Mouse (Mus musculus) heart, embryonic 10.5 days (tissue): ENCODE measurements around the gene Il11ra1. TPM values are rescaled to one million over a fixed set of nuclear protein-coding genes. Genes with fewer than 3 reads are reported as not detected.

Source experiments
- DNase-seq: peaks from one replicate; pipeline ENCODE4 v3.0.0-alpha.2; 2017; ENCODE audit warnings: low spot score
- H3K27ac ChIP-seq: fragments of 300-500 bp; sonication (generic); 2 replicates; pipeline ENCODE4 v1.5.1; 2016; ENCODE audit warnings: mild to moderate bottlenecking
- H3K27me3 ChIP-seq: fragments of 300-500 bp; sonication (generic); 2 replicates; pipeline ENCODE4 v1.6.1; 2016; ENCODE audit warnings: mild to moderate bottlenecking; ENCODE audit not compliant: poor library complexity, insufficient read depth, severe bottlenecking
- H3K36me3 ChIP-seq: fragments of 300-500 bp; sonication (generic); 2 replicates; pipeline ENCODE4 v1.6.1; 2016; ENCODE audit warnings: mild to moderate bottlenecking, moderate library complexity
- H3K4me1 ChIP-seq: fragments of 300-500 bp; sonication (generic); 2 replicates; pipeline ENCODE4 v1.6.1; 2016; ENCODE audit warnings: mild to moderate bottlenecking
- H3K4me3 ChIP-seq: fragments of 300-500 bp; sonication (generic); 2 replicates; pipeline ENCODE4 v1.5.1; 2016; ENCODE audit warnings: mild to moderate bottlenecking, moderate library complexity
- H3K9me3 ChIP-seq: fragments of 300-500 bp; sonication (generic); 2 replicates; pipeline ENCODE4 v1.6.1; 2016; ENCODE audit warnings: mild to moderate bottlenecking, moderate library complexity
- WGBS: fragments of 180-500 bp; shearing (Covaris S2); methylation state at CpG from one replicate; pipeline ENCODE4 v1.1.7; 2016; 5-methylcytosine and 5-hydroxymethylcytosine counted together
- polyA plus RNA-seq: library from polyadenylated mRNA; unstranded; fragments of >200 nt; fragmentation: Nextera tagmentation; extraction: Ambion mirVana; gene quantifications from 2 replicates; pipeline ENCODE4 v1.2.1, GENCODE M21; 2016

The Il11ra1 gene
- polyA plus RNA-seq, 1 experiment from 2014 or later, result 144 TPM

DNA sequence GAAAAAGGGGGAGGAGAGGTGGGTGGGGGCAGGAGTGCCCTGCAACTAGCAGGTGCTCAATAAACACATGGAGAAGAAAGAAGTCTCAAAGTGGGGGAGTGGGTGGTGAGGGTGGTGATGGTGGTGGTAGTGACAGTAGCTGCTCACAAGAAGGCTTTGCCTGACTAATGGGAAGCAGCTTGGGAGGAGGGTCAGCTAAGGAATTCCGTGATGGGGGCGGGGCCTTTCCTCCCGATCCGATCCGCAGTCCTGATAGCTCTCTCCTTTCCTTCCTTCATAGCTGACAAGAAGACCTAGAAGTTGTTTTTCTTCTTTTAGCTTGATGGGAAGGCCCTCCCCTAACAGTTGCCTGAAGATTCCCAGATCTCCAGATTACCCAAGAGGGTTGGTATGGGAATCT is 4.9 kb downstream of the Il11ra1 start:
- Histone ChIP-seq H3K9me3 (no peaks in the 10 kb centered on the region), H3K4me3 (no peak overlapping the region), H3K4me1 (peaks cover 28% of the 10 kb centered on the region), H3K36me3 (no peaks in the 10 kb centered on the region), H3K27ac (no peak overlapping the region), H3K27me3 (peaks cover 49% of the 10 kb centered on the region)
- 0% methylated on average over 5 of the region's 5 CpGs for WGBS
- DNase-seq, result no peak

DNA sequence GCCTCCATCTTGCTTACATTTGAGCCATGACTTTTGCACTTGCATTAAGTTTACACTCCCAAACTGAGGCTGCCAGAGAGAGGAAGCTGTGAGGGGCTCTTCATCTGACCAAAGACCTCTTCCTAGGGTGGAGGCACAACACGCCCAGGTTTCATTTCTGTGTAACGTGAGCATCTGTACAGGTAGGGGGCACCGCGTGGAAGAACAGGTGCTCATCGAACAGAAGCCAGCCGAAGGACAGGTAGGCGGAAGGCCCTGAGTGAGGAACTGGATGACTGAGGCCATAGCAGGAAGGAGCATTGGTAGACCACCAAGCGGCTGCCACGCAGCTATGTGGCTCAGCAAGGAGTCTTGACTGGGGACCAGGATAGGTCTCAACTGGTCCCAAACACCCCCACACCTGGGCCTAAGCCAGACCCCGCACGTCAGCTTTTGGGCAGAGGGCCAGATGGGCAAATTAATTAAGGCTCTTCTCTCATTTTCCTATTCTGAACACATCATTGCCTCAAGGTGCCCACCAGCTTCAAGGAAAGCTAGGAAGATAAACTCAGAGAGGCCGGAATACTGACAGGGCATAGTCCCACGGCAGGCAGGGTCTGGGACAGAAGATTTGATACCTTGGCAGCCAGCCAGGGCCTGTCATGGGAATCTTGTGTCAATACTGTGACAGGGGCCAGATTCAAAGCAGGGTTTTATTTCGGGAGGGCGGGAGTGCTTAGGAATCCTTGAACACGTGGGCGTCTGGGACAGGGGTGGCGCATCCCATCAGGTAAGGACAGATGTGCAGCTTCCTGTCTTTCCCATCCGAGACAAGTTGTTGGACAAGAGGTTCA is 6.3 kb downstream of the Il11ra1 start:
- Histone ChIP-seq H3K9me3 (no peaks in the 10 kb centered on the region), H3K27me3 (peaks cover 49% of the 10 kb centered on the region), H3K27ac (no peak overlapping the region), H3K4me1 (peaks cover 28% of the 10 kb centered on the region), H3K4me3 (0 out of 2 replicates have a peak overlapping the region, but pooled peaks have one; percentile 22), H3K36me3 (peaks cover 5% of the 10 kb centered on the region; the same call in 1 of the 2 replicates)
- WGBS, result 64% methylated on average over 19 of the region's 19 CpGs
- no peak for DNase-seq

DNA sequence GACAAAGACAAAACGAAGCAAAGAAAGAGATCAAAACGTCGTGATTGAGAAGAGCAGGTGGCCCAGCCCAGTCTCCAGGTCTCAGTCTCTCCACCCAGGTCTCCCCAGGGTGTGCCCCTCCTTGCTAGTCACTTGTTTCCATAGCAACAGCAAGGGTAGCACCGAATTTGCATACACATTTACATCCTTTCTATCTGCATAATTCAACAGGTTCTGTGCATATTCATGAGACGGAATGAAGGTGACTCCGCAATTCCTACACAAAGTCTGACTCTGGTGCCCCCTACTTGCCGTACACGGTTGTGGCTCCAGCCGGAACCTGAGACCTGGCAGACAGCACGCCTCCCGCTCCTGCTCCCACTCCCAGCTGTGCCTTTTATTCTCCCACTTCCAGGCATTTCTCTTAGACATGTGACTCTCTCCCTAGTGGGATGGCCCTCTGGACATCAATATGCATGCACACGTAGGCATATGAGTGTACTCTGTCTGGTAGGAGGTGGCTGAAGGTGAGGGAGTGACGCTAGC is 7.3 kb downstream of the Il11ra1 start:
- Histone ChIP-seq H3K27me3 (peaks cover 49% of the 10 kb centered on the region), H3K36me3 (peaks cover 14% of the 10 kb centered on the region), H3K4me1 (peaks cover 34% of the 10 kb centered on the region), H3K4me3 (peak overlapping the region; percentile 22), H3K9me3 (no peaks in the 10 kb centered on the region), H3K27ac (no peak overlapping the region)
- peak; percentile 85 for DNase-seq
- 3% methylated on average over 13 of the region's 13 CpGs for WGBS

DNA sequence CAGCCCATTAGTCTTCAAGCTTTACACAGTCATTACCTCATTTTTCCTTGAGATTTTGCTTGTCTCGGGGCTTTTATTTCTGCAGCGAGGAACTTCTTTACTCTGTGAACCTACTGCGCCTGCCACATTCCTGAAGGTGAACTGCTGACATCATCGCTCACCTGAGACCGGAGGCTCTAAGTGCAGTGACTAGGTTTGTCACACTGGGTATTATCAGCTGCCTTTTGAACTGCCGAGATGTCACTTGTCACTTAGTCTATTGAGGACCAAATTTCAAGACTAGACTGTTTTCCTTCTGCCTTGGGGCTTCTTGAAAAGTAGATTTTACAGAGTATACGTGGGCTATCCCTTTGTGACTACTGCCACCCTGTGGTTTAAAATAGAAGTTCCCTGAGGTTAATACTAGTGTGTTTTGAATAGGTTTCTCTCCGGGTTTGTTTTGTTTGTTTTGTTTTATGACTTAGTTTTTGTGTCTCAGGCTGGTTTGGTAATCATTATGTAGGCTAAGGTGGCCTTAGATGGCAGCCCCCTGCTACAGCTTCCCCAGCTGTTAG is 8.5 kb downstream of the Il11ra1 start:
- no peak for DNase-seq

DNA sequence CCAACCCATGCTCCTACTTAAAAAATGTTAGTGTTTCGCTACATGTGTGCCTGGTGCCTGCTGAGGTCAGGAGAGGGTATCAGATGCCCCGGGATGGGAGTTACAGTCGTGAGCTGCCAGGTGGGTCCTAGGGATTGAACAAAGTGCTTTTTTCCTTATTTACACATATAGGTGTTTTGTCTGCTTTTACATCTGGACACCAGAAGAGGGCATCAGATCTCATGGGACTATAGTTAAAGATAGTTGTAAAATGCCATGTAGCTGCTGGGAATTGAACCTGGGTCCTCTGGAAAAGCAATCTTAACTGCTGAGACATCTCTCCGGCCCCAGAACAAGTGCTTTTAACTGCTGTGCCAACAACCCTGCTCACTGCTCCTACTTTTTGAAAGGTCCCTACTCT is 10.4 kb downstream of the Il11ra1 start:
- Histone ChIP-seq H3K36me3 (peaks cover 18% of the 10 kb centered on the region), H3K27me3 (peaks cover 29% of the 10 kb centered on the region), H3K9me3 (no peaks in the 10 kb centered on the region), H3K4me3 (no peak overlapping the region), H3K27ac (no peak overlapping the region), H3K4me1 (peaks cover 38% of the 10 kb centered on the region)
- 58% methylated on average over 4 of the region's 4 CpGs for WGBS
- DNase-seq, result no peak

More for the DNA sequence above, 8.5 kb downstream of the Il11ra1 start:
- H3K36me3 ChIP-seq, result peaks cover 18% of the 10 kb centered on the region
- no peaks in the 10 kb centered on the region for H3K9me3 ChIP-seq
- no peak overlapping the region for H3K27ac ChIP-seq
- peaks cover 46% of the 10 kb centered on the region for H3K27me3 ChIP-seq
- H3K4me3 ChIP-seq, result no peak overlapping the region
- peaks cover 43% of the 10 kb centered on the region for H3K4me1 ChIP-seq
- WGBS, result 43% methylated on average over 8 of the region's 8 CpGs

DNA sequence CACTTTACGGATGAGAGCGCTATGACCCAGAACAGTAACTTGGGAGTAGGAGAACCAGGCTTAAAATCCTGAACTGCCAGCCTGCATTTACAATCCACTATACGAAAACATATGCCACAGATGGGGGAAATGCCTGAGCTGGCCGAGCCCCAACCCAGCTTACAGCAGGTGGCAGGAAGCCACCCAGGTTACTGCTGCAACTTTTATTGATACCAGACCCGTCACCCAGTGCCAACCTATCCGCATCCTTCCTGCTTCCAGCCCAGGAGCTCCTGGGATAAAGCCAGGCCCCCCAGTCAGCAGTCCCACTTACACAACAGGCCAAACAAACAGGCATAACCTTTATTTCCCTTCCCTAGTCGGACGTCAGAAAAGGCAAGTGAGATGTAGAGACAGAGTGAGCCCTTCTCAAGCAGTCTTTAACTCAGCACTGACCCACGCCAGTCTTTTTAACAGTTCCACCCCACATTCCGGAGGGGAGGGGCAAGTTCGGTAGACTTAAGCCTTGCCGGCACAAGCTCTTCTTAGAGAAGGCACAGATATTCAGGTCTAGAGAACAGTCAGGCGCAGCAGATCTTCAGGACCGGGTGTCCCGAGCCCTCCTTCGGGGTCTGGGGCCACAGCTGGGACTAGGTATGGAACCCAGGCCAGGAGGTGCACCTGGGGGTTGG is 12.1 kb downstream of the Il11ra1 start:
- DNase-seq, result no peak
- peaks cover 30% of the 10 kb centered on the region for H3K36me3 ChIP-seq

DNA sequence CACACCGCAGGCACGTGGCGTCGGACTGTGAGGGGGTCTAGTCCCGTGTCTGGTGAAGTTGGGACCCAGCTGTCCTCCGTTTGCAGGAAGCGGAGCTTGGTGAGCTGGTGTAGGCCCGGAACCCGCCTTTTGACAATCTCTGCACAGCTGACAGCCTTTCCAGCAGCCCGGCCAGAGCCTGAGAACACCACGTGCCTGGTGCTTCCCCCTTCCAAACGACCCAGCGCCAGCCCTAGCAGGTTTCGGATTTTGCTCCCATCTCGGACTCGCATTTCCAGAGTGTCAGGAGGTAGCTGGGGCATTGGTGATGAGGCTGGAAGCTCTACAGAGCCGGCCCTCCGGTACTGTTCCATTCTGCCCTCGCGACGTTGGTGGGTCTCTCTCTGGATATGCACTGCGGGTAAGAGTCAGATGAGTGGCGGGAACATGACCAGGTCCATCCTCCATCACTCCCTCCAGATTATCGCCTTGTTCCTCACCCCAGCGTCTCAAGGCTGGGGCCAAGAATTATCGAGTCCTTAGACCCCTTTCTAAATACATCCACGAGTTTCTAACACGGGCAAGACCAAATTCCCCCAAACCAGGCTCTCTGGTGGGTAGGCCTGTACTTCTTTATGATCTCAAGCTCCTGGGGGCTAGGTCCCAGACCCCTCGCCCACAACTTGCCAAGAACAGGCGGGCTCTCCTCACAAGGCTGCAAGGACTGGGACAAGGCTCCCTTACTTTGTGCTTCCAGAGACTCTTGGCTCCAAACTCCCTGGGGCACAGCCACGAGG is 12.8 kb downstream of the Il11ra1 start:
- H3K27ac ChIP-seq, result peak overlapping the region; percentile 95

More for the DNA sequence above, 12.1 kb downstream of the Il11ra1 start:
- H3K27me3 ChIP-seq, result peaks cover 13% of the 10 kb centered on the region
- H3K4me3 ChIP-seq, result peak overlapping the region; percentile 79
- H3K9me3 ChIP-seq, result no peaks in the 10 kb centered on the region
- peak overlapping the region; percentile 95 for H3K27ac ChIP-seq
- WGBS, result 79% methylated on average over 16 of the region's 16 CpGs
- peaks cover 31% of the 10 kb centered on the region for H3K4me1 ChIP-seq

DNA sequence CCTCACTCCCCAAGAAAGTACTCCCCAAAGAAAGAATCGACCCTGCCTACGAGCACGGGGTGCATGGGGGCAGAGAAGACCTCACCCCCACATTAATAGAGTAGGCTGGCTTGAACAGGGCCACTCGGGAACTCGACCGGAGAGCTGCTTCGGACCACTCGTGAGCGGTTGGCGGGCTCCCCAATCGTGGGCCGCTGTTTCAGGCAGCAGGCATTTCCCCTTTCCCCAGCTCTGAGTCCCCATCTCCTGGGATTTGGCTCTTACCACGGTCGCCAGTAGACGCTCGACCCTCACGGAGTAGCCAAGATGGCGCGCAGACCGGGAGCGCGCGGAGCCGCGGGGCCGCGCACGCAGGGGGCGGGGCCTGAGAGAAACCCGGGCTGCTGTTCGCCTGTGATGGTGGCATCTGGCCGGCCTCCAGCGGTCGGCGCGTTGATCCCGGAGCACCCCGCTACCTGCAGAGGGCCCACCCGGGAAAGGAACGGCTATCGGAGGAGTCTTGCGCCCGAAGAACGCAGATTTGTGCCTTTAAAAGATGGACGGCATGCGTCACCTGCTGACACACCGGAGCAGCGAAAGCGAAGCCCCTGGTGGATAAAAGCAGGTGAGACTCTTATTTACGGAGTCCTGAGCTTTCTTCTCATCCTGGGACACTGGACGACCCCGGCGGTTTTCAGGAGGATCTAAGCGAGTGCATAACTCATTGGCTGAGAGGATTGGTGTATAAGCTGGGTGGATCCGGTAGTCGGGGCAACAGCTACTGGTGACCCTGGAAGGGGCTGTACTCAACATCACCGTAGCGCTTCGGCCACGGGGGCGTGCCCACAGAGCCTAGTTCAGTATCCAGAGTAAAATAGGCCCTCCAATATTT is 13.6 kb downstream of the Il11ra1 start, which contains the start of gene Rpp25l:
Gene Rpp25l, minus strand, starts transcription at position 338 of the 871 bp plus-strand sequence.
- Histone ChIP-seq H3K27ac (peak within 1 kb of the TSS; percentile 95), H3K36me3 (peaks cover 45% of the 10 kb centered on the region), H3K27me3 (no peaks in the 10 kb centered on the region), H3K9me3 (no peaks in the 10 kb centered on the region), H3K4me3 (peak within 1 kb of the TSS; percentile 79), H3K4me1 (peaks cover 23% of the 10 kb centered on the region)
- under 1% methylated on average over 61 of the region's 61 CpGs for WGBS
- DNase-seq, result peak; percentile 94

More for the DNA sequence above, 12.8 kb downstream of the Il11ra1 start:
- H3K4me1 ChIP-seq, result peaks cover 24% of the 10 kb centered on the region
- peak overlapping the region; percentile 79 for H3K4me3 ChIP-seq
- no peaks in the 10 kb centered on the region for H3K9me3 ChIP-seq
- peaks cover 5% of the 10 kb centered on the region; the same call in 1 of the 2 replicates for H3K27me3 ChIP-seq
- 45% methylated on average over 31 of the region's 31 CpGs for WGBS
- DNase-seq, result no peak
- peaks cover 37% of the 10 kb centered on the region for H3K36me3 ChIP-seq

DNA sequence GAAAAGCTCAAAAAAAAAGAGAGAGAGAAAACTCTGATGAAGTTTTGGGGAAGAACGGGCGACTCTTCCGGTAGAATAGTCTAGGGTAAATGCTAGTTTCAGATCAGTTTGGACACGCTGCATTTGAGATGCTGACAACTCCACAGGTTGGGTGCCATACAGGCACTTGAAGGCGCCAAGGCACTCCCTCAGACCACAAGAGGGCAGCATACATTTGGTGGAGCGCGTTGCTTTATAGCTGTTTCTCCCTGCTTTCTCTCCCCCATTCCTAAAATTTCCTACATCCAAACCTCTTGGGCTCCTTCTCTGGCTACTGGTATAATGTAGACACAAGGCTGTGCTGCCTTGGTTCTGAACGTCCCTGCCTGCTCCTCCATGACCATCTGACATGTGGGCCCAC is 14.5 kb downstream of the Il11ra1 start:
- peaks cover 54% of the 10 kb centered on the region for H3K36me3 ChIP-seq
- WGBS, result 20% methylated on average over 8 of the region's 8 CpGs
- no peak for DNase-seq
- no peak overlapping the region for H3K27ac ChIP-seq
- H3K4me1 ChIP-seq, result peaks cover 23% of the 10 kb centered on the region
- H3K27me3 ChIP-seq, result no peaks in the 10 kb centered on the region
- H3K4me3 ChIP-seq, result peak overlapping the region; percentile 79; the same call in 1 of the 2 replicates
- no peaks in the 10 kb centered on the region for H3K9me3 ChIP-seq

DNA sequence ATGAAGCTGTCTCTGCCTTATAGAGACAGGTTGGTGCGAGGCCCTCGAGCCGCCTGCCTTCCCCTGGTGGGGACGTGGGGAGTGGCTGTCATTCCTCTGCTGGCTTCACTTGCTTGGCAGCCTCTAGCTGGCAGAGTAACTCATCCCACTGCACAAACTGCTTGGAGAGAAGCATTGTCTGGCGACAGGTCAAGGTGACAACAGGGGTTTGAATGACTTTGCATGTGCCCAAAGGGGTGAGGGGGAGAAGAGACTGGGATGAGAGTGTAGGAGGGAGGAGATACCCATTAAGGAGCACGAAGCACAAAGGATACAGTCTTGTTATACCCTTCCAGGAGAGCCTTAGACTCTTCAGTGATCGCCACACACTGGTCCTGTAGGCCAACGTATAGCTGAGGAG is 15.3 kb downstream of the Il11ra1 start:
- Histone ChIP-seq H3K4me1 (peaks cover 23% of the 10 kb centered on the region), H3K9me3 (no peaks in the 10 kb centered on the region), H3K36me3 (peaks cover 62% of the 10 kb centered on the region), H3K4me3 (no peak overlapping the region), H3K27me3 (no peaks in the 10 kb centered on the region), H3K27ac (no peak overlapping the region)
- WGBS, result 77% methylated on average over 8 of the region's 8 CpGs
- DNase-seq, result no peak

DNA sequence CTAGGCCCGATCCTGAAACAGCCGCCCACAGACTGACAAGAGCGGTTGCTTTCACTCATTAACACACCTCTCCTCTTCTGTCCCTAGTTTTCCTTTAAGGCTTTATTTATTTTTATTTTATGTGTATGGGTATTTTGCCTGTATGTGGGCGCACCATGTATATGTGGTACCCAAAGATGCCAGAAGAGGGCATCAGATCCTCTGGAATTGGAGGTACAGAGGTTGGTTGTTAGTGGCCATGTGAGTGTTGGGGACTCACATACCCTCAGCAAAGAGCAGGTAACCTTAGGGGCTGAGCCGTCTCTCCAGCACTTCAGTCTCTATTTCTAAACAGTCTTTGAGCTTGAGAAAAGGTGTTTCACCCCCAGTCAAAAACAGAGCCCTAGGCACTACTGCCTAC is 15.8 kb downstream of the Il11ra1 start:
- WGBS, result 84% methylated on average over 5 of the region's 5 CpGs
- peaks cover 67% of the 10 kb centered on the region for H3K36me3 ChIP-seq
- H3K4me3 ChIP-seq, result no peak overlapping the region
- DNase-seq, result no peak
- H3K9me3 ChIP-seq, result no peaks in the 10 kb centered on the region
- H3K27me3 ChIP-seq, result no peaks in the 10 kb centered on the region
- H3K4me1 ChIP-seq, result peaks cover 23% of the 10 kb centered on the region
- no peak overlapping the region for H3K27ac ChIP-seq
